Mouse (Mus musculus) olfactory bulb, adult 2 months (tissue): ENCODE data around the gene Stap1.

Source experiments
- CTCF ChIP-seq: fragments of 200-500 bp; IDR thresholded peaks from 2 replicates; pipeline ENCODE4 v1.5.1; 2012; ENCODE audit warnings: low read depth, mild to moderate bottlenecking, low read length, moderate library complexity; ENCODE audit not compliant: insufficient read depth
- POLR2A ChIP-seq: fragments of 200-500 bp; IDR thresholded peaks from 2 replicates; pipeline ENCODE4 v1.6.1; 2012; ENCODE audit warnings: mild to moderate bottlenecking, low read depth, low read length, moderate library complexity; ENCODE audit not compliant: insufficient read depth

DNA sequence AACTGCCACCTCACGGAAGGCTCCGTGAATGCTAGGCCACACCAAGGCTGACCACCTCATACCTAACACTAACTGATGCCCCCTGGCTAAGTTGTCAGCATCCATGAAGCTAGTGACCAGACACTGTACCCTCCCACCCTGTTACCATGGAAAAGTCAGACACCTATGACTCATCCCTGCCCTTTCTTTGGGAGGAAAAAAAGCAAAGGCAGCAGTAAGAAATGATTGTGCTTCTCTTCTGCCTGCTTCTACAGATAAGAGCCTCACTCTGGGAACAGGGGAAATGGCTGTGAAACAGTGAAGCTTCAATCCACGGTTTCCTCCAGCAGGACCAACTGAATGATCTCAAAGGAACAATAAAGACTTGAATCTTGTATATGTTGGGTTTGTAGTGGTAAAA, 3.1 kb upstream of the Stap1 start:
- TF ChIP-seq CTCF, result no peak
- TF ChIP-seq POLR2A, result no peak
